Mouse (Mus musculus) thymus, adult 2 months (tissue): ENCODE data around the gene Rasa3.

Experiments
- CTCF ChIP-seq: fragments of 200-500 bp; IDR thresholded peaks from 2 replicates; pipeline ENCODE4 v1.5.1; 2012; ENCODE audit warnings: mild to moderate bottlenecking, control low read depth, low read length, moderate library complexity, borderline replicate concordance; ENCODE audit not compliant: control insufficient read depth, poor library complexity, insufficient read depth; ENCODE audit errors: extremely low read depth
- POLR2A ChIP-seq: fragments of 200-500 bp; IDR thresholded peaks from 2 replicates; pipeline ENCODE4 v1.6.1; 2012; ENCODE audit warnings: mild to moderate bottlenecking, low read length, control low read depth, moderate library complexity; ENCODE audit not compliant: control insufficient read depth, poor library complexity, insufficient read depth; ENCODE audit errors: extremely low read depth

- TF ChIP-seq CTCF (no peak), POLR2A (no peak)
Observed at GRCm38 (mm10) chr8:13614924-13615391, 62.4 kb downstream of the Rasa3 start.
